Mouse (Mus musculus) cerebellum, adult 9-10 months (tissue): Measurements from ENCODE around the gene Mrpl37.
A peak's percentile ranks its signal among the peaks of the same experiment; 100 is the strongest.

ENCODE experiments used
- DNase-seq: peaks from one replicate; pipeline ENCODE4 v3.0.0; 2022

Mrpl37 gene

GRCm38 (mm10) chr4:107015971-107016511, 50.6 kb downstream of the Mrpl37 start:
- DNase-seq: no peak

GRCm38 (mm10) chr4:107013817-107014260, 52.8 kb downstream of the Mrpl37 start:
- no peak for DNase-seq

GRCm38 (mm10) chr4:107013119-107013816, 53.4 kb downstream of the Mrpl37 start:
- no peak for DNase-seq

GRCm38 (mm10) chr4:107012574-107012973, 54.1 kb downstream of the Mrpl37 start:
- peak; percentile 94 for DNase-seq

- no peak for DNase-seq
These were observed 54.6 kb downstream of the Mrpl37 start for GRCm38 (mm10) chr4:107012005-107012478.

GRCm38 (mm10) chr4:107011325-107012004, 55.2 kb downstream of the Mrpl37 start:
- no peak for DNase-seq

GRCm38 (mm10) chr4:107009548-107009947, 57.1 kb downstream of the Mrpl37 start:
- peak; percentile 75 for DNase-seq

GRCm38 (mm10) chr4:107008161-107008560, 58.5 kb downstream of the Mrpl37 start:
- DNase-seq: no peak

GRCm38 (mm10) chr4:107007359-107007758, 59.3 kb downstream of the Mrpl37 start:
- no peak for DNase-seq

GRCm38 (mm10) chr4:107006807-107007206, 59.9 kb downstream of the Mrpl37 start:
- DNase-seq: no peak

GRCm38 (mm10) chr4:107006229-107006628, 60.4 kb downstream of the Mrpl37 start:
- no peak for DNase-seq
